Mouse (Mus musculus) small intestine, adult 2 months (tissue): ENCODE measurements around the gene Lxn. TPM values are rescaled to one million over a fixed set of nuclear protein-coding genes. Genes with fewer than 3 reads are reported as not detected.

Experiments used
- H3K27ac ChIP-seq: fragments of 200-500 bp; 2 replicates; pipeline ENCODE4 v1.5.1; 2012; ENCODE audit warnings: low read depth, low read length, control low read depth, inconsistent platforms; ENCODE audit not compliant: insufficient read depth
- H3K27me3 ChIP-seq: fragments of 200-500 bp; 2 replicates; pipeline ENCODE4 v1.6.1; 2012; ENCODE audit warnings: mild to moderate bottlenecking, moderate library complexity, low read length, inconsistent platforms; ENCODE audit not compliant: control insufficient read depth, insufficient read depth
- H3K36me3 ChIP-seq: fragments of 200-500 bp; 2 replicates; pipeline ENCODE4 v1.6.1; 2012; ENCODE audit warnings: mild to moderate bottlenecking, low read length, control low read depth, inconsistent platforms; ENCODE audit not compliant: control insufficient read depth, insufficient read depth
- H3K4me1 ChIP-seq: fragments of 200-500 bp; 2 replicates; pipeline ENCODE4 v1.6.1; 2012; ENCODE audit warnings: low read length, inconsistent platforms, mixed read lengths; ENCODE audit not compliant: control insufficient read depth, insufficient read depth, insufficient read length
- H3K4me3 ChIP-seq: fragments of 200-500 bp; 2 replicates; pipeline ENCODE4 v1.5.1; 2012; ENCODE audit warnings: low read depth, mild to moderate bottlenecking, control low read depth, inconsistent platforms, low read length, moderate library complexity
- CTCF ChIP-seq: fragments of 200-500 bp; IDR thresholded peaks from 2 replicates; pipeline ENCODE4 v1.5.1; 2012; ENCODE audit warnings: low read depth, mild to moderate bottlenecking, control low read depth, inconsistent platforms, low read length, moderate library complexity, mixed read lengths; ENCODE audit not compliant: insufficient replicate concordance, insufficient read length; ENCODE audit errors: extremely low read depth
- POLR2A ChIP-seq: fragments of 200-500 bp; IDR thresholded peaks from 2 replicates; pipeline ENCODE4 v1.6.1; 2012; ENCODE audit warnings: low read depth, mild to moderate bottlenecking, control low read depth, inconsistent platforms, low read length, moderate library complexity
- WGBS: fragments of 180-500 bp; shearing (Covaris S2); methylation state at CpG from one replicate; pipeline ENCODE4 v1.1.7; 2018; 5-methylcytosine and 5-hydroxymethylcytosine counted together
- polyA plus RNA-seq: library from polyadenylated mRNA; depleted of rRNA; stranded (reverse); fragments of >200 nt; gene quantifications from 2 replicates; pipeline ENCODE4 v1.2.3, GENCODE M21; 2012

Lxn gene
- polyA plus RNA-seq, 1 experiment, result 55.5 TPM

GRCm38 (mm10) chr3:67479806-67480205 lies 16.1 kb upstream of the Lxn start:
- Histone ChIP-seq H3K27ac (no peak overlapping the region), H3K4me3 (no peak overlapping the region), H3K4me1 (no peaks in the 10 kb centered on the region), H3K27me3 (no peaks in the 10 kb centered on the region), H3K36me3 (peaks cover 11% of the 10 kb centered on the region)
- 91% methylated on average over 11 of the region's 11 CpGs for WGBS
- TF ChIP-seq POLR2A (no peak), CTCF (no peak)

DNA sequence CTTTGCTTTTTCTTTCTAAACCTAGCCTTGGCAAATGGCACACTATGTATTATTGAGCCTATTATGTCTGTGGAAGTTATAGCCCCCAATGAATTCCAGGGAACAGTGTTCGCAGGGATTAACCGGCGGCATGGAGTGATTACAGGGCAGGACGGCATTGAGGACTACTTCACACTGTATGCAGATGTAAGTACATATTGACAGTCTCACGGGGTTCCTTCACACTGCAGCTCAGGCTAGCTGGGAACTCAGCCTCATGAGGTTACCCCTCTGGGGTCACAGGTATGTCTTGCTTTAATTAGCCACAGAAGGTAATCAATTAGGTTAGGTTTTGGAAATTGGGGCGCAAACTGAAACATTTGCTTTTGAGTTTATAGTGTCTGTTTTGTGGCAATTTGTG lies 9.7 kb upstream of the Lxn start:
- 84% methylated on average over 6 of the region's 6 CpGs for WGBS
- Histone ChIP-seq H3K4me3 (no peak overlapping the region), H3K27me3 (no peaks in the 10 kb centered on the region), H3K36me3 (peaks cover 22% of the 10 kb centered on the region), H3K4me1 (no peaks in the 10 kb centered on the region), H3K27ac (no peak overlapping the region)
- TF ChIP-seq POLR2A (no peak), CTCF (no peak)

GRCm38 (mm10) chr3:67471408-67472127 lies 7.8 kb upstream of the Lxn start:
- 76% methylated on average over 4 of the region's 4 CpGs for WGBS
- H3K36me3 ChIP-seq, result peaks cover 27% of the 10 kb centered on the region
- TF ChIP-seq POLR2A (no peak), CTCF (no peak)

GRCm38 (mm10) chr3:67467281-67467680 lies 3.6 kb upstream of the Lxn start:
- H3K27ac ChIP-seq, result no peak overlapping the region
- no peaks in the 10 kb centered on the region for H3K27me3 ChIP-seq
- peaks cover 3% of the 10 kb centered on the region; the same call in 1 of the 2 replicates for H3K4me1 ChIP-seq
- WGBS, result 90% methylated on average over 2 of the region's 2 CpGs
- no peak overlapping the region for H3K4me3 ChIP-seq
- TF ChIP-seq CTCF, result no peak
- TF ChIP-seq POLR2A, result no peak
- peaks cover 20% of the 10 kb centered on the region for H3K36me3 ChIP-seq

More at GRCm38 (mm10) chr3:67471408-67472127, 7.8 kb upstream of the Lxn start:
- no peak overlapping the region for H3K4me3 ChIP-seq
- no peaks in the 10 kb centered on the region for H3K27me3 ChIP-seq
- H3K27ac ChIP-seq, result no peak overlapping the region
- H3K4me1 ChIP-seq, result no peaks in the 10 kb centered on the region

DNA sequence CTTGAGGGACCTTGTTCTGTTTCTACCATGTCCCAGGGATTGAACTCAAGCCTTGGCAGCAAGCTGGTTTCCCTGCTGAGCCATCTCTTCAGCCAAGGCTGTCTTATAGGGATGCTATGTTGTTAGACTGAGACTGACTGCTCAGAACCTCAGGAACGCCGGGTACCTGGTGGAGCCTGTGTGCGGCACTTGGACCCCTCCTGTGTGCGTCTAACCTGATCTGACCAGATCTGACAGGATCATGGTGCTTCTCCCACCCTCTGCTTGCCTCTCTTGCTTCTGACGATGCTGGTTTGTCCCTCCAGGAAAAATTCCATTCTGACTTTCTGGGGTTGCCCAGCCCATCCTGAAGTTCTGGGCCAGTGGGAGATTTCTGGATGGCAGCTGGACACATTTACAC lies 2.9 kb upstream of the Lxn start:
- no peak for TF ChIP-seq CTCF
- TF ChIP-seq POLR2A, result no peak
- 93% methylated on average over 5 of the region's 5 CpGs for WGBS
- no peak overlapping the region for H3K27ac ChIP-seq

DNA sequence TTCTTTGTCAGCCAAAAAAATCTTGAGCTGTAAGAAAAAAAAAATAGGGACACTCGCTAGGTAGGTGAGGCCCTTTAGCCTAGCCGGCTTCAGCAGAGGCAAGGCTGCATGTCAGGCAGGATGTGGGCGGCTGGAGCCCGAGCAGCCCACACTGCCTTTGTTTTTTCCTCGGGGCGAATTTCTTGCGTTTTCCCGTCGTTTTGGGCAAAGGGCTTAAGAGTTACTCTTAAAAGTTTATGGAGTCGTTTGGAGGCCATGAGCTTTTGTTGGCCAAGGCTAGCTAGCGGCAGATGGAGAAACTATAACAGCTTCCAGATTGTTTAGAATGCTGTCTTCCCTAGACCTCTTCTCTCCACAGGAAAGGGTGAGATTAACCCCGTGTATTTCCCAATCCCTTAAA lies 725 bp downstream of the Lxn start:
- Histone ChIP-seq H3K4me1 (peaks cover 3% of the 10 kb centered on the region; the same call in 1 of the 2 replicates), H3K36me3 (peaks cover 25% of the 10 kb centered on the region), H3K4me3 (peak overlapping the region; percentile 88), H3K27me3 (no peaks in the 10 kb centered on the region), H3K27ac (0 out of 2 replicates have a peak overlapping the region, but pooled peaks have one; percentile 13)
- TF ChIP-seq POLR2A (no peak), CTCF (no peak)
- 5% methylated on average over 12 of the region's 12 CpGs for WGBS

More for the DNA sequence above, 2.9 kb upstream of the Lxn start:
- no peaks in the 10 kb centered on the region for H3K27me3 ChIP-seq
- no peak overlapping the region for H3K4me3 ChIP-seq
- peaks cover 3% of the 10 kb centered on the region; the same call in 1 of the 2 replicates for H3K4me1 ChIP-seq
- peaks cover 18% of the 10 kb centered on the region for H3K36me3 ChIP-seq

DNA sequence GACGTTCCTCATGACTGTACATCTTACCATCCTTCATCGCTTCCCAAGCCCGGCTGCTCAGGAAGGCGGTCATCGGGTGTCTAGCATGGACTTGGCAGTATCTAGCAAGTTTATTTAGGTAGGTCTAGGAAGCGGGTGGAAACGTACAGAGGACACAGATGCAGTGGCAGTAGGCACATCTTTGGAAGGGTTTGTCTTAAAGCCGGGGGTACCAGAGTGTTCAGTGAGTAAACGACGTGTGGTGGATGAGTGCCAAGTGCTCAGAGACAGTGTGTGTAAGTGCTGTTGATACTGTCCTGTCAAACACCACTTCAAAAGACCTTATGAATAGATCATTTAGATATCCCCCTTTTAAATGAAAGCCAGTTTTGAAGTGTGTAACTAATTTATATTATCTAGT lies 1.1 kb downstream of the Lxn start:
- Histone ChIP-seq H3K4me3 (peak overlapping the region; percentile 22; the same call in 1 of the 2 replicates), H3K36me3 (peaks cover 25% of the 10 kb centered on the region), H3K27ac (no peak overlapping the region), H3K4me1 (peaks cover 3% of the 10 kb centered on the region; the same call in 1 of the 2 replicates), H3K27me3 (no peaks in the 10 kb centered on the region)
- 49% methylated on average over 10 of the region's 10 CpGs for WGBS
- no peak for TF ChIP-seq CTCF
- TF ChIP-seq POLR2A, result no peak
